Mouse (Mus musculus) ES-Bruce4 (cell line): ENCODE results near the gene Grxcr1. TPM values are rescaled to one million over a fixed set of nuclear protein-coding genes. Genes with fewer than 3 reads are reported as not detected.

Source experiments
- H3K27ac ChIP-seq: 2 replicates; pipeline ENCODE4 v1.5.1; 2012; ENCODE audit warnings: low read length, inconsistent platforms; ENCODE audit not compliant: insufficient read depth
- H3K27me3 ChIP-seq: 2 replicates; pipeline ENCODE4 v1.6.1; 2012; ENCODE audit warnings: mild to moderate bottlenecking, low read length, inconsistent platforms; ENCODE audit not compliant: control insufficient read depth, poor library complexity, insufficient read depth, severe bottlenecking
- H3K36me3 ChIP-seq: 2 replicates; pipeline ENCODE4 v1.6.1; 2012; ENCODE audit warnings: inconsistent platforms, mild to moderate bottlenecking, low read length, moderate library complexity; ENCODE audit not compliant: control insufficient read depth, poor library complexity, insufficient read depth, severe bottlenecking
- H3K4me1 ChIP-seq: one replicate; pipeline ENCODE4 v1.8.1; 2011; ENCODE audit warnings: low read length; ENCODE audit not compliant: control insufficient read depth, insufficient read depth
- H3K4me3 ChIP-seq: 2 replicates; pipeline ENCODE4 v1.5.1; 2011; ENCODE audit warnings: low read depth, mild to moderate bottlenecking, low read length
- H3K9ac ChIP-seq: 2 replicates; pipeline ENCODE4 v1.6.1; 2012; ENCODE audit warnings: low read depth, mild to moderate bottlenecking, inconsistent platforms; ENCODE audit not compliant: poor library complexity, severe bottlenecking
- H3K9me3 ChIP-seq: replicated peaks from 2 replicates; pipeline ENCODE4 v1.6.1; 2012; ENCODE audit warnings: mild to moderate bottlenecking, low read length, inconsistent platforms; ENCODE audit not compliant: control insufficient read depth, poor library complexity, insufficient read depth, severe bottlenecking
- CTCF ChIP-seq: IDR thresholded peaks from one replicate; pipeline ENCODE4 v1.8.1; 2011; ENCODE audit warnings: low read depth, low read length
- EP300 ChIP-seq: IDR thresholded peaks from 2 replicates; pipeline ENCODE4 v1.6.1; 2011; ENCODE audit warnings: low read depth, low read length; ENCODE audit not compliant: insufficient read depth
- POLR2A ChIP-seq: IDR thresholded peaks from one replicate; pipeline ENCODE4 v1.8.1; 2011; ENCODE audit warnings: low read length; ENCODE audit not compliant: insufficient read depth
- polyA plus RNA-seq: library from polyadenylated mRNA; stranded (reverse); fragments of >200 nt; gene quantifications from 2 replicates; pipeline ENCODE4 v1.2.4, GENCODE M21; 2011; ENCODE audit warnings: low read depth; ENCODE audit not compliant: missing spikeins, insufficient read depth, insufficient read length

The Grxcr1 gene
- polyA plus RNA-seq, 1 experiment, result not detected

- H3K36me3 ChIP-seq, result no peaks in the 10 kb centered on the region
- no peaks in the 10 kb centered on the region for H3K9me3 ChIP-seq
- H3K4me3 ChIP-seq, result no peak overlapping the region
- TF ChIP-seq EP300 (no peak), CTCF (peak; percentile 57), POLR2A (no peak)
- no peak overlapping the region for H3K9ac ChIP-seq
- no peaks in the 10 kb centered on the region for H3K27me3 ChIP-seq
- no peaks in the 10 kb centered on the region for H3K4me1 ChIP-seq
- no peak overlapping the region for H3K27ac ChIP-seq
Measured at GRCm38 (mm10) chr5:68128421-68128820, 96.8 kb downstream of the Grxcr1 start.

GRCm38 (mm10) chr5:68128821-68129608 is 97.4 kb downstream of the Grxcr1 start:
- Histone ChIP-seq H3K27me3 (no peaks in the 10 kb centered on the region), H3K4me1 (no peaks in the 10 kb centered on the region), H3K9me3 (no peaks in the 10 kb centered on the region; the same call in 1 of the 2 replicates), H3K36me3 (no peaks in the 10 kb centered on the region), H3K9ac (no peak overlapping the region), H3K27ac (no peak overlapping the region), H3K4me3 (no peak overlapping the region)
- TF ChIP-seq EP300 (no peak), POLR2A (no peak), CTCF (no peak)

- TF ChIP-seq EP300 (no peak), CTCF (no peak), POLR2A (no peak)
- no peak overlapping the region for H3K4me3 ChIP-seq
- H3K27me3 ChIP-seq, result no peaks in the 10 kb centered on the region
- no peaks in the 10 kb centered on the region for H3K4me1 ChIP-seq
- no peaks in the 10 kb centered on the region for H3K9me3 ChIP-seq
- H3K36me3 ChIP-seq, result no peaks in the 10 kb centered on the region
- H3K27ac ChIP-seq, result no peak overlapping the region
- no peak overlapping the region for H3K9ac ChIP-seq
Measured at GRCm38 (mm10) chr5:68146818-68147217, 115.2 kb downstream of the Grxcr1 start.

GRCm38 (mm10) chr5:68149946-68150345 is 118.3 kb downstream of the Grxcr1 start:
- Histone ChIP-seq H3K27me3 (no peaks in the 10 kb centered on the region), H3K36me3 (no peaks in the 10 kb centered on the region), H3K27ac (no peak overlapping the region), H3K4me3 (no peak overlapping the region), H3K4me1 (no peaks in the 10 kb centered on the region), H3K9ac (no peak overlapping the region), H3K9me3 (no peaks in the 10 kb centered on the region)
- no peak for TF ChIP-seq CTCF
- no peak for TF ChIP-seq POLR2A
- TF ChIP-seq EP300, result no peak

GRCm38 (mm10) chr5:68150347-68151043 is 118.9 kb downstream of the Grxcr1 start:
- Histone ChIP-seq H3K27ac (no peak overlapping the region), H3K4me3 (no peak overlapping the region), H3K4me1 (no peaks in the 10 kb centered on the region), H3K27me3 (no peaks in the 10 kb centered on the region), H3K9me3 (no peaks in the 10 kb centered on the region), H3K36me3 (no peaks in the 10 kb centered on the region), H3K9ac (no peak overlapping the region)
- TF ChIP-seq EP300 (no peak), CTCF (no peak), POLR2A (no peak)

GRCm38 (mm10) chr5:68162503-68162902 is 130.9 kb downstream of the Grxcr1 start:
- no peaks in the 10 kb centered on the region for H3K9me3 ChIP-seq
- TF ChIP-seq CTCF (no peak), EP300 (no peak), POLR2A (no peak)
- H3K27me3 ChIP-seq, result no peaks in the 10 kb centered on the region
- no peak overlapping the region for H3K27ac ChIP-seq
- no peaks in the 10 kb centered on the region for H3K4me1 ChIP-seq
- H3K36me3 ChIP-seq, result no peaks in the 10 kb centered on the region
- no peak overlapping the region for H3K9ac ChIP-seq
- H3K4me3 ChIP-seq, result no peak overlapping the region
